Mouse (Mus musculus): Measurements from ENCODE around the gene Mmp20.

Mmp20 gene

GRCm38 (mm10) chr9:7691790-7692189, 63.8 kb downstream of the Mmp20 start, which contains the start of gene Mmp7:
Gene Mmp7, plus strand, starts transcription at chr9:7692090.
- DNase-seq, result no peak

GRCm38 (mm10) chr9:7693961-7694360, 65.9 kb downstream of the Mmp20 start:
- DNase-seq, result no peak

- no peak for DNase-seq
Observed at GRCm38 (mm10) chr9:7695646-7696045, 67.6 kb downstream of the Mmp20 start.

GRCm38 (mm10) chr9:7708698-7709097, 80.7 kb downstream of the Mmp20 start:
- DNase-seq, result no peak

GRCm38 (mm10) chr9:7711196-7711595, 83.2 kb downstream of the Mmp20 start:
- DNase-seq, result no peak

GRCm38 (mm10) chr9:7714062-7714907, 86.3 kb downstream of the Mmp20 start:
- peak; percentile 37 for DNase-seq

GRCm38 (mm10) chr9:7714908-7715175, 86.8 kb downstream of the Mmp20 start:
- no peak for DNase-seq

GRCm38 (mm10) chr9:7721543-7721942, 93.5 kb downstream of the Mmp20 start:
- DNase-seq, result no peak
